Comparison of ENCODE assay signal across 13 mouse cellular contexts in genomic region chr11:114680291-114680690, GRCm38 (mm10). TPM values are rescaled to one million over a fixed set of nuclear protein-coding genes. Genes with fewer than 3 reads are reported as not detected.
A peak's percentile ranks its signal among the peaks of the same experiment; 100 is the strongest.
DNase-seq lines count a peak whose midpoint lies in the region; ATAC-seq and TF ChIP-seq lines count a peak whose summit lies in the region.
"Had no signal": no experiment of that assay in that cellular context is flagged by ENCODE, and none has a peak within 500 bp of the region (broad histone marks: within the 10 kb centered on the region; RNA-seq: fewer than 3 reads in every experiment).

No protein-coding gene starts in this region.

- no peak overlapping the region for H3K4me3 ChIP-seq in kidney, embryonic 14.5 days (ENCODE audit: low read length)
- no peak overlapping the region for H3K4me3 ChIP-seq in kidney, postnatal 0 days (replicated peaks; ENCODE audit: low read depth, low read length)
- H3K4me3 ChIP-seq in hindbrain, postnatal 0 days (ENCODE audit: low read length), result no peak overlapping the region
- H3K4me3 ChIP-seq: forebrain, embryonic 12.5 days; liver, embryonic 13.5 days had no signal

- no peak overlapping the region for H3K27ac ChIP-seq in kidney, embryonic 14.5 days (ENCODE audit: low read depth, low read length)
- H3K27ac ChIP-seq in kidney, postnatal 0 days, result no peak overlapping the region
- H3K27ac ChIP-seq in hindbrain, postnatal 0 days, result no peak overlapping the region
- H3K27ac ChIP-seq: forebrain, embryonic 12.5 days had no signal

- H3K9ac ChIP-seq in kidney, embryonic 14.5 days (ENCODE audit: low read depth, low read length), result no peak overlapping the region
- H3K9ac ChIP-seq in kidney, postnatal 0 days (ENCODE audit: low read depth, low read length), result no peak overlapping the region
- H3K9ac ChIP-seq in hindbrain, postnatal 0 days (replicated peaks; ENCODE audit: low read length), result no peak overlapping the region
- H3K9ac ChIP-seq: forebrain, embryonic 12.5 days; liver, embryonic 13.5 days had no signal

- no peak for ATAC-seq in kidney, embryonic 14.5 days (ENCODE audit: low FRiP score, low TSS enrichment)
- no peak for ATAC-seq in kidney, postnatal 0 days (replicated peaks; ENCODE audit: low FRiP score, low read depth)
- ATAC-seq in inflammation-experienced regulatory T-cells, adult 6 months, result no peak
- no peak for ATAC-seq in hindbrain, postnatal 0 days
- ATAC-seq: activated CD4-positive, CD25-positive, alpha-beta regulatory T cell, adult 4 months had no signal

- H3K4me2 ChIP-seq in kidney, embryonic 14.5 days (replicated peaks; ENCODE audit: low read depth, low read length), result no peak overlapping the region
- H3K4me2 ChIP-seq in kidney, postnatal 0 days (ENCODE audit: low read length), result no peak overlapping the region
- no peak overlapping the region for H3K4me2 ChIP-seq in hindbrain, postnatal 0 days (ENCODE audit: low read depth, low read length)
- H3K4me2 ChIP-seq: forebrain, embryonic 12.5 days; liver, embryonic 13.5 days had no signal

- 38% methylated on average over 10 of the region's 10 CpGs for WGBS in kidney, embryonic 14.5 days
- WGBS in kidney, postnatal 0 days, result 34% methylated on average over 10 of the region's 10 CpGs
- 38% methylated on average over 10 of the region's 10 CpGs for WGBS in hindbrain, postnatal 0 days

- H3K4me1 ChIP-seq in kidney, embryonic 14.5 days (ENCODE audit: control insufficient read depth, insufficient read depth, low read length), result peaks cover 43% of the 10 kb centered on the region
- peaks cover 25% of the 10 kb centered on the region for H3K4me1 ChIP-seq in kidney, postnatal 0 days (replicated peaks; ENCODE audit: insufficient read depth, low read length)
- peaks cover 10% of the 10 kb centered on the region for H3K4me1 ChIP-seq in hindbrain, postnatal 0 days (ENCODE audit: insufficient read depth, low read length)

- H3K27me3 ChIP-seq in kidney, embryonic 14.5 days (ENCODE audit: control insufficient read depth, insufficient read depth, low read length), result no peaks in the 10 kb centered on the region
- H3K27me3 ChIP-seq in kidney, postnatal 0 days (ENCODE audit: insufficient read depth, low read length), result no peaks in the 10 kb centered on the region
- no peaks in the 10 kb centered on the region for H3K27me3 ChIP-seq in hindbrain, postnatal 0 days (ENCODE audit: insufficient read depth, low read length)

- H3K36me3 ChIP-seq in kidney, embryonic 14.5 days (ENCODE audit: control insufficient read depth, insufficient read depth, low read length), result no peaks in the 10 kb centered on the region
- H3K36me3 ChIP-seq in kidney, postnatal 0 days (ENCODE audit: insufficient read depth, low read length), result no peaks in the 10 kb centered on the region
- H3K36me3 ChIP-seq in hindbrain, postnatal 0 days (ENCODE audit: insufficient read depth, low read length), result no peaks in the 10 kb centered on the region
- H3K36me3 ChIP-seq: forebrain, embryonic 12.5 days; liver, embryonic 13.5 days had no signal

- no peak for TF ChIP-seq CTCF in kidney, postnatal 0 days (IDR thresholded peaks at IDR 0.05; ENCODE audit: low read depth)
- TF ChIP-seq CTCF in hindbrain, postnatal 0 days (IDR thresholded peaks at IDR 0.05; ENCODE audit: low read depth), result no peak

- peak; percentile 56 for DNase-seq in kidney, adult 9 months
- peak; percentile 82 for DNase-seq in adrenal gland, adult 8-10 months
- DNase-seq in adrenal gland, postnatal 14 days, result peak; percentile 84
- DNase-seq in kidney, postnatal 0 days (ENCODE audit: low spot score), result peak; percentile 66
- DNase-seq in hindbrain, postnatal 0 days (ENCODE audit: low spot score), result no peak
- DNase-seq: gastrocnemius, postnatal 14 days; layer of hippocampus, postnatal 36 days; liver, embryonic 13.5 days; thymus, postnatal 4 days had no signal

- no peaks in the 10 kb centered on the region for H3K9me3 ChIP-seq in kidney, embryonic 14.5 days (ENCODE audit: control insufficient read depth, low read length)
- H3K9me3 ChIP-seq in kidney, postnatal 0 days (replicated peaks; ENCODE audit: low read length), result no peaks in the 10 kb centered on the region
- no peaks in the 10 kb centered on the region for H3K9me3 ChIP-seq in hindbrain, postnatal 0 days (ENCODE audit: low read length)
- H3K9me3 ChIP-seq: forebrain, embryonic 12.5 days; liver, embryonic 13.5 days had no signal

RNA-seq across cellular contexts. Expression of gene Ttyh2, which starts 5.1 kb away (rescaled TPM):
- polyA plus RNA-seq in kidney, embryonic 14.5 days (2014; fragmentation: Nextera tagmentation; extraction: Ambion mirVana), result 9.1 and 10.4 TPM in 2 replicates
- 100 to 1,000 TPM in 2 of 4 experiments, 10 to 100 TPM in 2; 75.1 to 107 (median 88.6) TPM for total RNA-seq in adrenal gland, adult 8-10 months (2022)
- 61.7 and 64.7 TPM in 2 replicates for total RNA-seq in adrenal gland, postnatal 14 days (2021)
- polyA plus RNA-seq in kidney, postnatal 0 days (2015; fragmentation: Nextera tagmentation; extraction: Ambion mirVana), result 22.6 and 25.3 TPM in 2 replicates
- 1 to 10 TPM; 2.4 to 3.6 (median 3.4) TPM for polyA plus RNA-seq in inflammation-experienced regulatory T-cells, adult 6 months (2017; shearing (Covaris generic))
- total RNA-seq in hindbrain, postnatal 0 days (2014; rRNA removed), result 75.8 and 80.4 TPM in 2 replicates
- polyA plus RNA-seq in hindbrain, postnatal 0 days (2015; fragmentation: Nextera tagmentation; extraction: Ambion mirVana), result 38.6 and 40.3 TPM in 2 replicates

RNA-seq across cellular contexts. Expression of gene Rpl38, which starts 12.0 kb away (rescaled TPM):
- polyA plus RNA-seq in kidney, embryonic 14.5 days (2014; fragmentation: Nextera tagmentation; extraction: Ambion mirVana), result 1,061 and 1,397 TPM in 2 replicates
- total RNA-seq in adrenal gland, adult 8-10 months (2022), result 1,000 to 10,000 TPM; 1,051 to 1,434 (median 1,137) TPM
- 1,048 and 1,188 TPM in 2 replicates for total RNA-seq in adrenal gland, postnatal 14 days (2021)
- polyA plus RNA-seq in kidney, postnatal 0 days (2015; fragmentation: Nextera tagmentation; extraction: Ambion mirVana), result 1,186 and 1,429 TPM in 2 replicates
- 1,000 to 10,000 TPM in 2 of 3 experiments, 100 to 1,000 TPM in 1; 884 to 1,360 (median 1,230) TPM for polyA plus RNA-seq in inflammation-experienced regulatory T-cells, adult 6 months (2017; shearing (Covaris generic))
- 577 and 578 TPM in 2 replicates for total RNA-seq in hindbrain, postnatal 0 days (2014; rRNA removed)
- polyA plus RNA-seq in hindbrain, postnatal 0 days (2015; fragmentation: Nextera tagmentation; extraction: Ambion mirVana), result 954 and 958 TPM in 2 replicates

RNA-seq across cellular contexts. Expression of gene Dnaic2, which starts 46.9 kb away (rescaled TPM):
- polyA plus RNA-seq in kidney, embryonic 14.5 days (2014; fragmentation: Nextera tagmentation; extraction: Ambion mirVana), result 0.28 and 0.36 TPM in 2 replicates
- under 1 TPM; 0.38 to 0.51 (median 0.42) TPM for total RNA-seq in adrenal gland, adult 8-10 months (2022)
- 0.44 and 0.64 TPM in 2 replicates for total RNA-seq in adrenal gland, postnatal 14 days (2021)
- polyA plus RNA-seq in kidney, postnatal 0 days (2015; fragmentation: Nextera tagmentation; extraction: Ambion mirVana), result 0.32 and 0.43 TPM in 2 replicates
- not detected for polyA plus RNA-seq in inflammation-experienced regulatory T-cells, adult 6 months (2017; shearing (Covaris generic))
- 5.1 and 5.8 TPM in 2 replicates for total RNA-seq in hindbrain, postnatal 0 days (2014; rRNA removed)
- polyA plus RNA-seq in hindbrain, postnatal 0 days (2015; fragmentation: Nextera tagmentation; extraction: Ambion mirVana), result 3.1 and 3.2 TPM in 2 replicates
- polyA plus RNA-seq: activated CD4-positive, CD25-positive, alpha-beta regulatory T cell, adult 4 months; liver, embryonic 13.5 days had no signal
